Mouse (Mus musculus) myocyte (in vitro differentiated cells): ENCODE data around the gene Ppm1b. TPM values are rescaled to one million over a fixed set of nuclear protein-coding genes. Genes with fewer than 3 reads are reported as not detected.

Experiments
- H3K27me3 ChIP-seq: one replicate; pipeline ENCODE4 v1.6.1; 2011; ENCODE audit not compliant: control insufficient read depth, insufficient read depth, insufficient read length
- H3K36me3 ChIP-seq: one replicate; pipeline ENCODE4 v1.6.1; 2011; ENCODE audit not compliant: control insufficient read depth, insufficient read depth
- H3K4me2 ChIP-seq: one replicate; pipeline ENCODE4 v1.6.1; 2011; ENCODE audit warnings: low read depth, control low read depth
- H3K4me3 ChIP-seq: one replicate; pipeline ENCODE4 v1.5.1; 2011; ENCODE audit warnings: mild to moderate bottlenecking, control low read depth, moderate library complexity
- H3K79me2 ChIP-seq: one replicate; pipeline ENCODE4 v1.6.1; 2011; ENCODE audit not compliant: control insufficient read depth, insufficient read depth
- H3ac ChIP-seq: one replicate; pipeline ENCODE4 v1.6.1; 2011; ENCODE audit not compliant: control insufficient read depth, insufficient read length
- CEBPB ChIP-seq: IDR thresholded peaks from 2 replicates; pipeline ENCODE4 v1.6.1; 2011; ENCODE audit warnings: mild to moderate bottlenecking, moderate library complexity; ENCODE audit not compliant: poor library complexity, insufficient read depth, severe bottlenecking
- E2F4 ChIP-seq: IDR thresholded peaks from one replicate; pipeline ENCODE4 v1.6.1; 2011; ENCODE audit warnings: mild to moderate bottlenecking, control low read depth, moderate library complexity; ENCODE audit not compliant: insufficient read depth
- MAX ChIP-seq: IDR thresholded peaks from one replicate; pipeline ENCODE4 v1.6.1; 2011; ENCODE audit warnings: low read depth, mild to moderate bottlenecking, control low read depth
- MYOD1 ChIP-seq, 3 experiments: IDR thresholded peaks; one replicate each; pipeline ENCODE4 v1.6.1; 2011; ENCODE audit warnings: control low read depth in 2 of 3, low read depth in 2 of 3, mild to moderate bottlenecking in 2 of 3, moderate library complexity in 1 of 3; ENCODE audit not compliant: insufficient read length in 2 of 3, control insufficient read depth in 1 of 3
- MYOG ChIP-seq, 3 experiments: IDR thresholded peaks; one replicate each; pipeline ENCODE4 v1.6.1; 2011; ENCODE audit warnings: control low read depth in 2 of 3, low read depth in 2 of 3, mild to moderate bottlenecking in 2 of 3; ENCODE audit not compliant: insufficient read length in 2 of 3, control insufficient read depth in 1 of 3, insufficient read depth in 1 of 3
- POLR2A ChIP-seq: IDR thresholded peaks from one replicate; pipeline ENCODE4 v1.6.1; 2011; ENCODE audit warnings: low read depth, mild to moderate bottlenecking, control low read depth, moderate library complexity; ENCODE audit not compliant: insufficient read length
- POLR2AphosphoS2 ChIP-seq: IDR thresholded peaks from one replicate; pipeline ENCODE4 v1.6.1; 2011; ENCODE audit warnings: low read depth, control low read depth; ENCODE audit not compliant: insufficient read length
- REST ChIP-seq: IDR thresholded peaks from one replicate; pipeline ENCODE4 v1.6.1; 2011; ENCODE audit warnings: mild to moderate bottlenecking, control low read depth, moderate library complexity; ENCODE audit not compliant: insufficient read depth, insufficient read length
- SRF ChIP-seq: IDR thresholded peaks from one replicate; pipeline ENCODE4 v1.6.1; 2011; ENCODE audit warnings: low read depth; ENCODE audit not compliant: control insufficient read depth, insufficient read length
- TCF12 ChIP-seq: IDR thresholded peaks from one replicate; pipeline ENCODE4 v1.6.1; 2011; ENCODE audit warnings: mild to moderate bottlenecking, control low read depth; ENCODE audit not compliant: poor library complexity, insufficient read depth, severe bottlenecking
- TCF3 ChIP-seq: IDR thresholded peaks from one replicate; pipeline ENCODE4 v1.6.1; 2011; ENCODE audit warnings: low read depth, control low read depth; ENCODE audit not compliant: insufficient read length
- USF1 ChIP-seq: IDR thresholded peaks from one replicate; pipeline ENCODE4 v1.6.1; 2011; ENCODE audit warnings: low read depth, mild to moderate bottlenecking, control low read depth, moderate library complexity
- polyA plus RNA-seq: library from polyadenylated mRNA; unstranded; fragments of >200 nt; fragmentation: generic; extraction: Trizol; gene quantifications from one replicate; pipeline ENCODE4 v1.2.1, GENCODE M21; 2012; ENCODE audit warnings: missing spikeins

The Ppm1b gene
- polyA plus RNA-seq: 50.1 TPM

GRCm38 (mm10) chr17:84956441-84956840, at the start of gene Ppm1b:
Gene Ppm1b, plus strand, starts transcription at chr17:84956741.
- Histone ChIP-seq H3ac (peak within 1 kb of the TSS; percentile 85), H3K36me3 (no peaks in the 10 kb centered on the region), H3K4me2 (peak within 1 kb of the TSS; percentile 97), H3K27me3 (no peaks in the 10 kb centered on the region), H3K4me3 (peak within 1 kb of the TSS; percentile 61), H3K79me2 (peaks cover 32% of the 10 kb centered on the region)
- TF ChIP-seq POLR2A (no peak), USF1 (no peak), E2F4 (no peak), REST (no peak), TCF3 (no peak), MYOD1 (IDR thresholded peaks at IDR 0.05; ENCODE audit: control insufficient read depth in 1 of 3, insufficient read length in 2 of 3, low read depth in 2 of 3) (no peak), POLR2AphosphoS2 (no peak), MYOG (IDR thresholded peaks at IDR 0.05; ENCODE audit: control insufficient read depth in 1 of 3, insufficient read depth in 1 of 3, insufficient read length in 2 of 3, low read depth in 2 of 3) (no peak), MAX (no peak), TCF12 (no peak), CEBPB (no peak), SRF (no peak)

DNA sequence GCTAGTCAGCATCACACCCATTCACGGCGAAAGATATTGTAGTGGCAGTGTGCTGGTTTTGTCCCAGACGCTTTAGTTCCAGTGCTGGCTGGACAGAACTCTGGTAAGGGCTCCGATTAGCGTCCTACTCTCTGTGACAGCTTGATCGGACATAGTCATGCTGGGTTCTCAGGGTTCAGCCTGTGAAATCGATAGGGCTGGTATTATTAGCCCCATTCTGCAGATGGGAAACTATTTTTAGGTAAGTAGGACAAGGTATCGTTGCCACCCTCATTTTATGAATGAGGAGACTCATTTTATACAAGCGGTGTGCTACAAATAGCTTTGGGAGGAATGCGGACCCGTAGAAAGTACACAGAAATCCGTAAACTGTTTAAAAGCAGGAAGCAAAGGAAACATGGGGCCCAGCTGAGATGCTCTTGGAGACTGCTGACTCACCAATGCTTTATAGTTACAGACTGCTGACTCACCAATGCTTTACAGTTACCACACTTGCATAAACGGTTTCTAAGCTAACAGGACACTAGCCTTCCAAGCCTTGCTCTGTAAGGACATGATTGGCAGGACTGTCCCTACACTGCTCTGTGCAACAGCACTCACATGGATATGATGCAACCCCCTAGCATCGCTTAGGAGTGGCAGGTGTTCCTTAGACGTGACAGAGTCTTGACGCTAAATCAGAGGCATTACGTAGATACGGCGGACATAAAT, 34.7 kb upstream of the Ppm1b start:
- Histone ChIP-seq H3K27me3 (no peaks in the 10 kb centered on the region), H3K79me2 (no peaks in the 10 kb centered on the region), H3K36me3 (no peaks in the 10 kb centered on the region), H3K4me2 (no peak overlapping the region), H3ac (no peak overlapping the region), H3K4me3 (no peak overlapping the region)
- TF ChIP-seq MYOG (IDR thresholded peaks at IDR 0.05; ENCODE audit: control insufficient read depth in 1 of 3, insufficient read depth in 1 of 3, insufficient read length in 2 of 3, low read depth in 2 of 3) (no peak), TCF3 (no peak), CEBPB (no peak), MYOD1 (IDR thresholded peaks at IDR 0.05; ENCODE audit: control insufficient read depth in 1 of 3, insufficient read length in 2 of 3, low read depth in 2 of 3) (peak in 1 of 3 experiments; percentile 16)

GRCm38 (mm10) chr17:84924779-84925178, 31.8 kb upstream of the Ppm1b start:
- TF ChIP-seq E2F4: no peak
- TF ChIP-seq USF1: no peak
- no peak for TF ChIP-seq MYOD1 (IDR thresholded peaks at IDR 0.05; ENCODE audit: control insufficient read depth in 1 of 3, insufficient read length in 2 of 3, low read depth in 2 of 3)
- no peak for TF ChIP-seq POLR2A
- no peak for TF ChIP-seq TCF12
- no peak for TF ChIP-seq CEBPB
- no peak for TF ChIP-seq POLR2AphosphoS2
- TF ChIP-seq MYOG (IDR thresholded peaks at IDR 0.05; ENCODE audit: control insufficient read depth in 1 of 3, insufficient read depth in 1 of 3, insufficient read length in 2 of 3, low read depth in 2 of 3): no peak
- Histone ChIP-seq H3K27me3 (no peaks in the 10 kb centered on the region), H3ac (no peak overlapping the region), H3K4me3 (no peak overlapping the region), H3K36me3 (no peaks in the 10 kb centered on the region), H3K79me2 (no peaks in the 10 kb centered on the region), H3K4me2 (no peak overlapping the region)

DNA sequence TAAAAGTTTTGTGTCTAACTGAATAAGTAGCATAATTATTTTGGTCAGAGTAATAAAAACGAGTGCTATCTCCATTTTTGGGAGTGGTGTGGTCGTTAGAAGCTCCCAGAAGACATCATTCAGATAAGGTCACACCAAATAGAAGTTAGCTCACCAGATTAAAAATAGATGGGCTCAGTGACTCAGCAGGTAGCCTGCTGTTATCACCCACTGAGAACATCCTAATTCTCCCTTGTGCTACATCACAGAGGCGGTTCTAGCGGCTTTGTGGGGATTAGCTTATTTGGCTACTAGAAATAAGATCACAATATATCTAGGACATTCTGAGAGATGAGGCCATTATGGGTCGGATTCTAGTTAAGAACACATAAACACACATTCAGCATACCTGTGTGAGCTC, 30.3 kb upstream of the Ppm1b start:
- TF ChIP-seq MAX: no peak
- no peak for TF ChIP-seq POLR2A
- no peak for TF ChIP-seq SRF
- TF ChIP-seq TCF12: no peak
- TF ChIP-seq MYOD1 (IDR thresholded peaks at IDR 0.05; ENCODE audit: control insufficient read depth in 1 of 3, insufficient read length in 2 of 3, low read depth in 2 of 3): no peak
- no peak for TF ChIP-seq E2F4
- no peak for TF ChIP-seq USF1
- no peak for TF ChIP-seq REST
- TF ChIP-seq TCF3: no peak
- TF ChIP-seq CEBPB: no peak
- no peak overlapping the region for H3ac ChIP-seq
- H3K4me3 ChIP-seq: no peak overlapping the region
- no peaks in the 10 kb centered on the region for H3K36me3 ChIP-seq
- no peaks in the 10 kb centered on the region for H3K27me3 ChIP-seq
- H3K79me2 ChIP-seq: no peaks in the 10 kb centered on the region
- H3K4me2 ChIP-seq: peak overlapping the region; percentile 31

DNA sequence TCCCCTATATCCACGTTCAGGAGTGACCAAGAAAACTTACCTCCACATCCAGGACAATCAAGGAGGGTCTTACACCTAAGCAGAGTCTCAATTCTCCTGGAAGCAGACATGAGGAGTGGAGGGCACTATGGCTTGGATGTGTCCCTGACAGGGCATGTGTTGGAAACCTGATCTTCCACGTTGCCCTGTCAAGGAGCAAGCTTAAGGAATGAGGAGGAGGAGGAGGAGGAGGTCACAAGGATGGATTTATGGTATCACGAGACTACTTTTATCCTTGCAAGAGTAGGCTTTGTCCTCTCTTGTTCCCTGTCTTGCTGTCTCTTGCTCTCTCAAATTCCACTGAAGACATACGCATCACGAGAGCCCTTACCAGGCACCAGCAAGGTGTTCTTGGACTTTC, 29.0 kb upstream of the Ppm1b start:
- no peak overlapping the region for H3K4me2 ChIP-seq
- no peak for TF ChIP-seq MYOD1 (IDR thresholded peaks at IDR 0.05; ENCODE audit: control insufficient read depth in 1 of 3, insufficient read length in 2 of 3, low read depth in 2 of 3)
- TF ChIP-seq CEBPB: no peak
- TF ChIP-seq USF1: no peak
- TF ChIP-seq MAX: no peak
- TF ChIP-seq TCF3: no peak
- no peak overlapping the region for H3ac ChIP-seq
- no peaks in the 10 kb centered on the region for H3K79me2 ChIP-seq
- H3K27me3 ChIP-seq: no peaks in the 10 kb centered on the region
- H3K4me3 ChIP-seq: no peak overlapping the region
- H3K36me3 ChIP-seq: no peaks in the 10 kb centered on the region
